Mouse (Mus musculus): ENCODE results near the gene Rgp1. TPM values are rescaled to one million over a fixed set of nuclear protein-coding genes. Genes with fewer than 3 reads are reported as not detected.

Rgp1 gene
- 6.8 TPM for polyA plus RNA-seq (2015; fragmentation: Illumina TruSeq; extraction: RNeasy Lipid Tissue Mini Kit (QIAGEN cat#74804); ENCODE audit: insufficient read depth, low read depth, low replicate concordance)

GRCm38 (mm10) chr4:43578376-43579204, at the start of gene Rgp1, which contains the start of gene Gba2:
Rgp1 (plus strand) TSS chr4:43578715.
Gba2 (minus strand) TSS chr4:43578873.

GRCm38 (mm10) chr4:43561997-43562768, 16.3 kb upstream of the Rgp1 start, which contains the start of the genes Creb3 and Tln1:
Creb3 (plus strand) TSS chr4:43562332.
Tln1 (minus strand) TSS chr4:43562691.

DNA sequence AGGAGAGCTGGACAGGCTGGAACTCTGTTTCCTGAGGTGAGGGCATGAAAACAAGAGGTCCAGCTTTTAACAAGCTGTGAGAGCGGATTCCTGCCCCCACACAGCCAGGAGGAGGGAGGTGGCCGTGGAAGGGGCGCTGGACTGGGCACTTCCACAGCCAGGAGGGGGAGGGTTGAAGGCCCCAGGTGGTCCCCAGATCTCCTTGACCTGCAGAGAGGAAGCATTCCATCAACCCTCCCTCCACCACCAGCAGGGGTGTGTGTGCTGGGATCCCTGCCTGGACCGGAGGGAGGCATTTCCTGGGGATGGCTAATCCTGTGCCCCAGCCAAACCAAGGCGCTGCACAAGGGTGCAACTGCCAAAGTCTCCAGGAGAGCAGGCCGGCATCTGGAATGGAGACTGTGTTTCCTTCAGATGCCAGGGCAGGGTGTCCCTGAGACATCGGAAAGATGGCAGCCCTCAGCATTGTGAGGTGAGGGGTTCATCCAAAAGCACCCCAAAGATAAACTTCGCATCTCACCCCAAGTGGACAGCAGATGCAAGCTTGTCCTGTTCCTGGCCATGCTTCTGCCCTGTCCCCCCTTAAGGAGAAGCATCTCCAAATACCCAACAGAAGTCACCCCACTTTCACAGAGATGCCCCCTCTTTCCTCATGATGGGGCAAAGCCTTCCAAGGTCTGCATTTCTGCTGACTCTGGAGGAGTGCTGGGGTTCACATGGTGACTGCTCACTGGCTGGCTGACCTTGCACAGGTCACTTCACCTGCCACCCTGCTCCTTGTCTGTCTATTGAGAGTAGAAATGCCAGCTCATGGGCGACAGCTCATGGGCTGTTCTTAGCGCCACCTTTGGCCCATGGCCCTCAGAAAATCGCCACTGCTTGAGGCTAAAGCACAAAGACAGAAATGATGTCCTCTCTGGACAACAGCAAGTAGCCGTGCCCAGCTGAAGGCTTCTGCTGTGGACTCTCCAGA, 6.2 kb downstream of the Rgp1 start, which contains the start of gene Msmp:
Gene Msmp, minus strand, starts transcription at position 51 of the 973 bp plus-strand sequence.

GRCm38 (mm10) chr4:43631046-43631955, 52.8 kb downstream of the Rgp1 start, which contains the start of gene Npr2:
Npr2 (plus strand) TSS chr4:43631935.

Other genes starting within 250 kb of the Rgp1 start
- gene Rusc2, start 196.7 kb upstream of the Rgp1 start, polyA plus RNA-seq (2015; fragmentation: Illumina TruSeq; extraction: RNeasy Lipid Tissue Mini Kit (QIAGEN cat#74804); ENCODE audit: insufficient read depth, low read depth, low replicate concordance) = 5.5 TPM
- gene Fam166b, start 149.6 kb upstream of the Rgp1 start, polyA plus RNA-seq (2015; fragmentation: Illumina TruSeq; extraction: RNeasy Lipid Tissue Mini Kit (QIAGEN cat#74804); ENCODE audit: insufficient read depth, low read depth, low replicate concordance) = not detected
- gene Tesk1, start 136.8 kb upstream of the Rgp1 start, polyA plus RNA-seq (2015; fragmentation: Illumina TruSeq; extraction: RNeasy Lipid Tissue Mini Kit (QIAGEN cat#74804); ENCODE audit: insufficient read depth, low read depth, low replicate concordance) = 7.8 TPM
- gene Cd72, start 124.1 kb upstream of the Rgp1 start, polyA plus RNA-seq (2015; fragmentation: Illumina TruSeq; extraction: RNeasy Lipid Tissue Mini Kit (QIAGEN cat#74804); ENCODE audit: insufficient read depth, low read depth, low replicate concordance) = 1.8 TPM
- gene Sit1, start 95.0 kb upstream of the Rgp1 start, polyA plus RNA-seq (2015; fragmentation: Illumina TruSeq; extraction: RNeasy Lipid Tissue Mini Kit (QIAGEN cat#74804); ENCODE audit: insufficient read depth, low read depth, low replicate concordance) = not detected
- gene Ccdc107, start 85.8 kb upstream of the Rgp1 start, polyA plus RNA-seq (2015; fragmentation: Illumina TruSeq; extraction: RNeasy Lipid Tissue Mini Kit (QIAGEN cat#74804); ENCODE audit: insufficient read depth, low read depth, low replicate concordance) = 28.5 TPM
- 3.8 TPM for gene Arhgef39, start 79.0 kb upstream of the Rgp1 start, polyA plus RNA-seq (2015; fragmentation: Illumina TruSeq; extraction: RNeasy Lipid Tissue Mini Kit (QIAGEN cat#74804); ENCODE audit: insufficient read depth, low read depth, low replicate concordance)
- not detected for gene Car9, start 71.7 kb upstream of the Rgp1 start, polyA plus RNA-seq (2015; fragmentation: Illumina TruSeq; extraction: RNeasy Lipid Tissue Mini Kit (QIAGEN cat#74804); ENCODE audit: insufficient read depth, low read depth, low replicate concordance)
- gene Tpm2, start 55.0 kb upstream of the Rgp1 start, polyA plus RNA-seq (2015; fragmentation: Illumina TruSeq; extraction: RNeasy Lipid Tissue Mini Kit (QIAGEN cat#74804); ENCODE audit: insufficient read depth, low read depth, low replicate concordance) = 37.2 TPM
- 21.2 TPM for gene Creb3, start 16.4 kb upstream of the Rgp1 start, polyA plus RNA-seq (2015; fragmentation: Illumina TruSeq; extraction: RNeasy Lipid Tissue Mini Kit (QIAGEN cat#74804); ENCODE audit: insufficient read depth, low read depth, low replicate concordance)
- 19.2 TPM for gene Tln1, start 16.0 kb upstream of the Rgp1 start, polyA plus RNA-seq (2015; fragmentation: Illumina TruSeq; extraction: RNeasy Lipid Tissue Mini Kit (QIAGEN cat#74804); ENCODE audit: insufficient read depth, low read depth, low replicate concordance)
- 4.6 TPM for gene Gba2, start 158 bp downstream of the Rgp1 start, polyA plus RNA-seq (2015; fragmentation: Illumina TruSeq; extraction: RNeasy Lipid Tissue Mini Kit (QIAGEN cat#74804); ENCODE audit: insufficient read depth, low read depth, low replicate concordance)
- gene Msmp, start 5.8 kb downstream of the Rgp1 start, polyA plus RNA-seq (2015; fragmentation: Illumina TruSeq; extraction: RNeasy Lipid Tissue Mini Kit (QIAGEN cat#74804); ENCODE audit: insufficient read depth, low read depth, low replicate concordance) = not detected
- 10.7 TPM for gene Npr2, start 53.2 kb downstream of the Rgp1 start, polyA plus RNA-seq (2015; fragmentation: Illumina TruSeq; extraction: RNeasy Lipid Tissue Mini Kit (QIAGEN cat#74804); ENCODE audit: insufficient read depth, low read depth, low replicate concordance)
- 1.1 TPM for gene Spag8, start 74.9 kb downstream of the Rgp1 start, polyA plus RNA-seq (2015; fragmentation: Illumina TruSeq; extraction: RNeasy Lipid Tissue Mini Kit (QIAGEN cat#74804); ENCODE audit: insufficient read depth, low read depth, low replicate concordance)
- 22.0 TPM for gene Hint2, start 77.8 kb downstream of the Rgp1 start, polyA plus RNA-seq (2015; fragmentation: Illumina TruSeq; extraction: RNeasy Lipid Tissue Mini Kit (QIAGEN cat#74804); ENCODE audit: insufficient read depth, low read depth, low replicate concordance)
- gene Tmem8b, start 90.3 kb downstream of the Rgp1 start, polyA plus RNA-seq (2015; fragmentation: Illumina TruSeq; extraction: RNeasy Lipid Tissue Mini Kit (QIAGEN cat#74804); ENCODE audit: insufficient read depth, low read depth, low replicate concordance) = 1.8 TPM
- 0.20 TPM for gene Fam221b, start 90.4 kb downstream of the Rgp1 start, polyA plus RNA-seq (2015; fragmentation: Illumina TruSeq; extraction: RNeasy Lipid Tissue Mini Kit (QIAGEN cat#74804); ENCODE audit: insufficient read depth, low read depth, low replicate concordance)
- not detected for gene Olfr70, start 122.1 kb downstream of the Rgp1 start, polyA plus RNA-seq (2015; fragmentation: Illumina TruSeq; extraction: RNeasy Lipid Tissue Mini Kit (QIAGEN cat#74804); ENCODE audit: insufficient read depth, low read depth, low replicate concordance)
- gene Olfr71, start 131.5 kb downstream of the Rgp1 start, polyA plus RNA-seq (2015; fragmentation: Illumina TruSeq; extraction: RNeasy Lipid Tissue Mini Kit (QIAGEN cat#74804); ENCODE audit: insufficient read depth, low read depth, low replicate concordance) = not detected
- gene Hrct1, start 148.5 kb downstream of the Rgp1 start, polyA plus RNA-seq (2015; fragmentation: Illumina TruSeq; extraction: RNeasy Lipid Tissue Mini Kit (QIAGEN cat#74804); ENCODE audit: insufficient read depth, low read depth, low replicate concordance) = 3.5 TPM
- gene Spaar, start 151.3 kb downstream of the Rgp1 start, polyA plus RNA-seq (2015; fragmentation: Illumina TruSeq; extraction: RNeasy Lipid Tissue Mini Kit (QIAGEN cat#74804); ENCODE audit: insufficient read depth, low read depth, low replicate concordance) = 0.65 TPM
- not detected for gene Olfr159, start 192.3 kb downstream of the Rgp1 start, polyA plus RNA-seq (2015; fragmentation: Illumina TruSeq; extraction: RNeasy Lipid Tissue Mini Kit (QIAGEN cat#74804); ENCODE audit: insufficient read depth, low read depth, low replicate concordance)
- gene Olfr156, start 245.2 kb downstream of the Rgp1 start, polyA plus RNA-seq (2015; fragmentation: Illumina TruSeq; extraction: RNeasy Lipid Tissue Mini Kit (QIAGEN cat#74804); ENCODE audit: insufficient read depth, low read depth, low replicate concordance) = not detected